Mouse (Mus musculus) myocyte (in vitro differentiated cells): Measurements from ENCODE around the gene Syne2.

Experiments
- CEBPB ChIP-seq: IDR thresholded peaks from 2 replicates; pipeline ENCODE4 v1.6.1; 2011; ENCODE audit warnings: mild to moderate bottlenecking, moderate library complexity; ENCODE audit not compliant: poor library complexity, insufficient read depth, severe bottlenecking
- E2F4 ChIP-seq: IDR thresholded peaks from one replicate; pipeline ENCODE4 v1.6.1; 2011; ENCODE audit warnings: mild to moderate bottlenecking, control low read depth, moderate library complexity; ENCODE audit not compliant: insufficient read depth
- POLR2A ChIP-seq: IDR thresholded peaks from one replicate; pipeline ENCODE4 v1.6.1; 2011; ENCODE audit warnings: low read depth, mild to moderate bottlenecking, control low read depth, moderate library complexity; ENCODE audit not compliant: insufficient read length
- POLR2AphosphoS2 ChIP-seq: IDR thresholded peaks from one replicate; pipeline ENCODE4 v1.6.1; 2011; ENCODE audit warnings: low read depth, control low read depth; ENCODE audit not compliant: insufficient read length

GRCm38 (mm10) chr12:75918914-75919313, 101.0 kb downstream of the Syne2 start:
- TF ChIP-seq POLR2A (no peak), CEBPB (no peak), E2F4 (no peak), POLR2AphosphoS2 (no peak)
